Mouse (Mus musculus) myocyte (in vitro differentiated cells): ENCODE measurements around the gene Gm9903.
A peak's percentile ranks its signal among the peaks of the same experiment; 100 is the strongest.

ENCODE experiments used
- E2F4 ChIP-seq: IDR thresholded peaks from one replicate; pipeline ENCODE4 v1.6.1; 2011; ENCODE audit warnings: mild to moderate bottlenecking, control low read depth, moderate library complexity; ENCODE audit not compliant: insufficient read depth
- MYOD1 ChIP-seq, 3 experiments: IDR thresholded peaks; one replicate each; pipeline ENCODE4 v1.6.1; 2011; ENCODE audit warnings: control low read depth in 2 of 3, low read depth in 2 of 3, mild to moderate bottlenecking in 2 of 3, moderate library complexity in 1 of 3; ENCODE audit not compliant: insufficient read length in 2 of 3, control insufficient read depth in 1 of 3
- MYOG ChIP-seq, 3 experiments: IDR thresholded peaks; one replicate each; pipeline ENCODE4 v1.6.1; 2011; ENCODE audit warnings: control low read depth in 2 of 3, low read depth in 2 of 3, mild to moderate bottlenecking in 2 of 3; ENCODE audit not compliant: insufficient read length in 2 of 3, control insufficient read depth in 1 of 3, insufficient read depth in 1 of 3
- POLR2A ChIP-seq: IDR thresholded peaks from one replicate; pipeline ENCODE4 v1.6.1; 2011; ENCODE audit warnings: low read depth, mild to moderate bottlenecking, control low read depth, moderate library complexity; ENCODE audit not compliant: insufficient read length
- POLR2AphosphoS2 ChIP-seq: IDR thresholded peaks from one replicate; pipeline ENCODE4 v1.6.1; 2011; ENCODE audit warnings: low read depth, control low read depth; ENCODE audit not compliant: insufficient read length
- REST ChIP-seq: IDR thresholded peaks from one replicate; pipeline ENCODE4 v1.6.1; 2011; ENCODE audit warnings: mild to moderate bottlenecking, control low read depth, moderate library complexity; ENCODE audit not compliant: insufficient read depth, insufficient read length
- USF1 ChIP-seq: IDR thresholded peaks from one replicate; pipeline ENCODE4 v1.6.1; 2011; ENCODE audit warnings: low read depth, mild to moderate bottlenecking, control low read depth, moderate library complexity

- TF ChIP-seq POLR2AphosphoS2 (no peak), POLR2A (no peak), REST (no peak), E2F4 (no peak), MYOD1 (IDR thresholded peaks at IDR 0.05; ENCODE audit: control insufficient read depth in 1 of 3, insufficient read length in 2 of 3, low read depth in 2 of 3) (peak; percentile 86 to 95 (median 90)), USF1 (no peak), MYOG (IDR thresholded peaks at IDR 0.05; ENCODE audit: control insufficient read depth in 1 of 3, insufficient read depth in 1 of 3, insufficient read length in 2 of 3, low read depth in 2 of 3) (peak in 1 of 3 experiments; percentile 33)
Observed at GRCm38 (mm10) chr5:33656739-33657138, 27.0 kb downstream of the Gm9903 start.
